Mouse (Mus musculus) regulatory T cell (primary cell): ENCODE measurements at regions not wholly inside any gene's neighbourhood (a gene's known extent, or its start where the extent isn't known, plus 50 kb on each side); places are given as distances from the start of the nearest gene placed in this dataset.
"Not testable (repeated sequence)": the region's sequence is repeated elsewhere in the genome, so short reads cannot be mapped to it uniquely, and the experiment has no call there.

Experiments used
- in situ Hi-C: fragments of 300-600 bp; cut with MboI, MseI; formaldehyde crosslinking; loops from one replicate; pipeline ENCODE4 v1.15.1; 2025; ENCODE audit warnings: high pct_unique_total_duplicates

- in situ Hi-C loops: loop anchor here (5.0 kb wide), 1 partner anchor 54 kb away; no protein-coding TSS in a partner anchor
These were observed 758.5 kb downstream of the Robo2 start for GRCm38 (mm10) chr16:73652976-73653690.

GRCm38 (mm10) chr16:73647201-73647782 is 764.3 kb downstream of the Robo2 start:
- in situ Hi-C loops: no loop called here

- in situ Hi-C loops: loop anchor here (25.0 kb wide), 1 partner anchor 1476 kb away; no protein-coding TSS in a partner anchor
These were observed 798.6 kb downstream of the Robo2 start for GRCm38 (mm10) chr16:73613017-73613416.

- in situ Hi-C loops: loop anchor here (10.0 kb wide), 2 partner anchors 1387 to 1903 kb away; no protein-coding TSS in a partner anchor
These were observed 820.2 kb downstream of the Robo2 start for GRCm38 (mm10) chr16:73591421-73591820.

GRCm38 (mm10) chr16:73561216-73561615 is 850.4 kb downstream of the Robo2 start:
- in situ Hi-C loops: no loop called here

- in situ Hi-C loops: no loop called here
These were observed 854.7 kb downstream of the Robo2 start for GRCm38 (mm10) chr16:73556940-73557339.

GRCm38 (mm10) chr16:73543651-73544050 is 868.0 kb downstream of the Robo2 start:
- in situ Hi-C loops: no loop called here

GRCm38 (mm10) chr16:73538040-73538439 is 873.6 kb downstream of the Robo2 start:
- in situ Hi-C loops: no loop called here

GRCm38 (mm10) chr16:73537541-73537940 is 874.1 kb downstream of the Robo2 start:
- in situ Hi-C loops: no loop called here

DNA sequence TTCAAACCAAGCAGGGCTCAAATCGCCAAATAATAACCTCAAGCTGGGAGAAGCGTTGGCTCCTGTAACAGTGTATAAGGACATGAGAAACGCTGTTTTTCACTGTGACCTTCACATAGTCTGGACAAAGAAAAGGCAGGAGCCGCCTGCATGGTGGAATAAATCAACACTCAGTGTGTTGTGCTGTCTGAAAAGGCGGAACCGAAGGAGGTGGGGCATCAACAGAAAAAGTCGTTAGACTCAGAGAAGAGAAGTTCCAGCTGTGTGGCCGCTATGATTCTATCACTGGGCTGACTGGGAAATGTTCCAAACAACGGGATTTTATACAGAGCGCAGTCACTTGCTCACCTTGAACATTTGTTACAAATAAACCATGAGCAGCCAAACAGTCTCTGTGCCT is 881.4 kb downstream of the Robo2 start:
- in situ Hi-C loops: no loop called here

- in situ Hi-C loops: not testable (repeated sequence)
These were observed 888.7 kb downstream of the Robo2 start for GRCm38 (mm10) chr16:73522931-73523330.

- in situ Hi-C loops: no loop called here
These were observed 906.9 kb downstream of the Robo2 start for GRCm38 (mm10) chr16:73504759-73505158.

- in situ Hi-C loops: no loop called here
These were observed 912.9 kb downstream of the Robo2 start for GRCm38 (mm10) chr16:73498636-73499208.

GRCm38 (mm10) chr16:73483214-73483856 is 928.3 kb downstream of the Robo2 start:
- in situ Hi-C loops: loop anchor here (10.0 kb wide), 1 partner anchor 1249 kb away; no protein-coding TSS in a partner anchor

- in situ Hi-C loops: loop anchor here (10.0 kb wide), 1 partner anchor 1247 kb away; no protein-coding TSS in a partner anchor
These were observed 929.4 kb downstream of the Robo2 start for GRCm38 (mm10) chr16:73482176-73482575.

- in situ Hi-C loops: no loop called here
These were observed 938.1 kb downstream of the Robo2 start for GRCm38 (mm10) chr16:73473502-73473901.

DNA sequence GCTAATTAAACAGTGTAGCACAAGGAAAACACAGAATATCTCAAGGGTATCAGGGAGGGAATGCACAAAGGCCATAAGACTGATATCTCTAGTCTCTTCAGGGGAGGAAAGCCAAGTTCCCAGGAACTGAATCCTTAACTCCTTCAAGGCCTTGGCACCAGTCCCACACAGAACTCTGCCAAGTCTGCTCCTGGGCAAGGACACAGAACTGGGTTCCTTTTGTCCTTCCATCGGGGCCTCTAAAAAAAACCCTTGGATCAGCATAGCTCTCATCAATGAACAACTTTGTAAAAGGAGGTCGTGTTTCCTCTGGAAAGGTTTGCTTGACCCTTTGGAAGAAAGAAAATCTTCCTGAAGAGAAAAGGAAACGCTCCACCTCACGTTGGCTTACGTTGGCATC is 940.1 kb downstream of the Robo2 start:
- in situ Hi-C loops: no loop called here

- in situ Hi-C loops: no loop called here
These were observed 941.1 kb downstream of the Robo2 start for GRCm38 (mm10) chr16:73470535-73470934.

DNA sequence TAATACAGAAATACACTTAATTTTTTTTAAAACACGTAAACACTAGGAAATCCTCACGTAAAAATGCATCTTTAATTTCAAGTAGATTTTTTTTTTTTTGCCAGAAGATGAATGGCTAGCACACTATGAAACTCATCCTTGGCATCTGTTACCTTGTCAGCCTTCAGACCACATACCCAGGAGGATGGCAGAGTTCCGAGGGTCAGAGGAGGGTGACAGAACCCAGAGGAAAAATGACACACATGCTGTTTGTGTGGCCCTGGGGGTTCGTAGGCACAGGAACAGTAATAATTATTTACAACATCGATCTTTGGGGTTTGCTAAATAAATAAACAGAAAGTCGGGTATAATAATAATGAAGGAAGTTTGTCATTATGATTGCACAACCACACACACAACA is 945.3 kb downstream of the Robo2 start:
- in situ Hi-C loops: no loop called here

GRCm38 (mm10) chr16:73462516-73462915 is 949.1 kb downstream of the Robo2 start:
- in situ Hi-C loops: no loop called here

- in situ Hi-C loops: no loop called here
These were observed 960.9 kb downstream of the Robo2 start for GRCm38 (mm10) chr16:73450634-73451245.

GRCm38 (mm10) chr16:73449836-73450235 is 961.8 kb downstream of the Robo2 start:
- in situ Hi-C loops: no loop called here
